Mouse (Mus musculus) adrenal gland, adult 8-10 months (tissue): ENCODE measurements around the gene Shisa7. TPM values are rescaled to one million over a fixed set of nuclear protein-coding genes. Genes with fewer than 3 reads are reported as not detected.
"Not testable (repeated sequence)": the region's sequence is repeated elsewhere in the genome, so short reads cannot be mapped to it uniquely, and the experiment has no call there.

Experiments
- DNase-seq: peaks from one replicate; pipeline ENCODE4 v3.0.0; 2022
- total RNA-seq, 4 experiments: library from RNA; stranded (reverse); gene quantifications; 2 replicates each; pipeline ENCODE4 v1.2.4; 2022

Shisa7 gene
- total RNA-seq, 4 experiments from 2014 or later: 2.0 to 5.6 (median 4.0) TPM

DNA sequence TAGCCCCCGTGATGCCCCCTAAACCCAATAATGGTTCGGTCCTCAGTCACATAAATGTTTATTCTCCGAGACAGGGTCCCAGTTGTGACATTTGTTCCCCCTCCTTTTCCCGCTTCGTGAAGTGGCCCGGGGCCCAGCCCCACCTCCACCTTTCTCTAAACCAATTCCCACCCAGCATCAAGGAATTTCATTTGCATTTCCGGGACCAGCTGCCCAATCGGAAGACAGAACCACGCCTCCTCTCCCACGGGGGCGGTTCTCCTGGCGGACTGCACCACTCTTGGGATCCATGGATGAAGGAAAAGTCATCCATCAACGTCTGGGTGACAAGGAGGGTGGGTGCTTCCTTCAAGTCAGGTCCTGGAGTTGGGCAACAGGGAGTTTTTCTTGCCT is 417 bp upstream of the Shisa7 start:
- peak; percentile 41 for DNase-seq

DNA sequence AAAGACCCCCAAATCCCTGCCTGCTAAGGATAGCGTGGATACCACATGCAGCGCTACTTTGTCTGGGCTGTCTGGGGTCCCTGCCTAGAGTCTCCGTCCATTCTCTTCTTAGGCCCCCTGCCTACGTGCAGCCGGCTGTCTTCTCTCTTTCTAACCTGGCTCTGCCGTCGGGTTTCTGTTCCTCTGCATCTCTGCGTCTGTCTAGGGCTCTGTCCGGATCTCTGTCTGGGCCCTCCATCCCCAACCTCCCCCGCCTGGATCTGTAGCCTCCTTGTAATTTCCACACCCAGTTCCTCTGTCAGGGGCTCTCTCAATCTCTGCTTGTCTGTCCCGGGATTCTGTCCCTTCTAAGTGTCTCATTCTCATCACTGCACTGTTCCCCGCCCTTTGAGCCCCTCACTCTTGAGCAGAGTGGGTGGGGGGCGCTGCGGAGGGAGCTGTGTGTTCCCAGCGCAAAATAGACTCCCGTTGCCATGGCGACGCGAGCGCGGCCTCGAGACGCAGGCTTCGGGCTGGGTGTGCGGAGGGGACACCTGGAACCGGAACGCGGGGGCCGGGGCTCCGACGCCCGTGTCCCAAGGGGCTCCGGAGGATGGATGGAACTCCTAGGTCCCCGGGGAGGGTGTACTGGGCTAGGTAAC is 772 bp downstream of the Shisa7 start:
- DNase-seq: no peak

DNA sequence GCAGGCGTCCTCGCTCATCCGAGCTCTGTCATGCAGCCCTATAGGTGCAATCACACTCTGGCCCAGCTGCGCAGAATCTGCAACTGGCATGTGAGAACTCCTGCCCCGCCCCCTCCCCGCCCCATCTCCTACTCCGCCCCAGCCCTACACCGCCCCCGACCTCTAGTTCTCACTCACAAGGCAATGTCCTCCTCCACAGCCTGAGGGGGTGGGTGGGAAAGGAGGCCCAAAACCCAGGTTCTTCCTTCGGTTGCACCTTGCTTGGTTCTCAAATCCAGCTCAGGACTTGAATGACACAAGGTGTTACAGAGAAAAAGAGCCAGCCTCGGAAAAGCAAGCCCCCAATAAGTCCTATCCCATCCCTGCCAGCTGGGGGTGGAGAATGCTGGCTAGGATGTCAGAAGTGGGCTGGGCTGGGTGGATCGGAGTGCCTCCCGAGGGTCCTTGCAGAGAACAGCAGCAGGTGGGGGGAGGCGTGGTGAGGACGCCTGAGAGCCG is 1.8 kb downstream of the Shisa7 start:
- DNase-seq: no peak

DNA sequence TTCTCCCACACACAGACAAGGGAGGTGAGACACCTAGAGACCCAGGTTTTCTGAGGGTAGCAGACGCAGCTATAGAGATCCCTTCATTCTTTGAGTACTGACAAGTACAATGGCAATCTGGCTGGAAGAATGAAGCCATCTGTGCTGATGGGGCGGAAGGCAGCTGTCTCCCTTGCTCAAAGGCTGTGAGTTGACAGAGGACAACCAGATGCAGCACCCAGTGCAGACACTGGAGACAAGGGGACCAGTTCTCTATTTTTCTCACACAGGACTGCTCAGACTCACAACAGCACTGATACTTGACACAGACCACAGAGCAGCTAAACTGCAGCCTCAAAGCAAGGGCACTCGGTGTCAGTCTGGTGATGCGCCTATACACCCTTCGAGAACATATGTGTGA is 2.4 kb downstream of the Shisa7 start:
- no peak for DNase-seq

DNA sequence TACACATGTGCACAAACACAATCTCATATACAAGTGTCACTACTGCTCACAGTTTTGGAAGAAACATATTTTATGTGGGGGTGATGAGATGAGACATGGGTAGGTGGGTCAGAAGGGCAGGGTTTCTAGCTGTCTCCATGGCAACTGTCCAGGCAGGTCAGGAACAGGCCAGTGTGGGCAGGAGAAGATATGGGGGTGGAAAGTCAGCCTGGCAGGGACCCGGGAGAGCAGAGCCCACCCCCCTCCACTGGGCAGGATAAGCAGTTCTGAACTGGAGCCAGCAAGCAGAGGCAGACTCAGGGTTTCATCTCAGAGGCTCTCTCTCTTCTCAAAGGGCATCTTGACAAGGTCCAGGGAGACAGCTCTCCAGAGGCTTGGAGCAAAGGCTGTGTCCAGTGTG is 6.9 kb downstream of the Shisa7 start:
- no peak for DNase-seq

DNA sequence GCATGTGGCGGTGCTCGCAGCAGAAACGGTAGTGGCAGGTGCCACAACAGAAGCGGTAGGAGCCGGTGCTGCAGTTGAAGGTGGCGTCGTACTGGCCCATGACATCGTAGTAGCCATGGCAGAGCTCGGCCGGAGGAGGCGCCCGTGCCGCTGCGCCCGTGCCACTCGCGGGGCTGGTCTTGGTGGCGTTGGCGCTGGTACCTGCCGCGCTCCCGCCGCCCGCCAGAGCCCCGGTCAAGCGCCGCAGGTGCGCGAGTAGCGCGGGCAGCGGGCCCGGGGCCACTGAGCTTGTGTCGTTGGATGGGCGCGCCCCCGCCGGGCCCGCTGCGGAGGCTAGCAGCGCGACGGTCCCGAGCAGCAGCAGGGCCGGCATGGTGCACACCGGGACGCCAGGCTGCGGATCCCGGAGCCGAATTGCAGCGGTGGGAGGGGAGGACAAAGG is 8.1 kb downstream of the Shisa7 start:
- DNase-seq: peak; percentile 49

DNA sequence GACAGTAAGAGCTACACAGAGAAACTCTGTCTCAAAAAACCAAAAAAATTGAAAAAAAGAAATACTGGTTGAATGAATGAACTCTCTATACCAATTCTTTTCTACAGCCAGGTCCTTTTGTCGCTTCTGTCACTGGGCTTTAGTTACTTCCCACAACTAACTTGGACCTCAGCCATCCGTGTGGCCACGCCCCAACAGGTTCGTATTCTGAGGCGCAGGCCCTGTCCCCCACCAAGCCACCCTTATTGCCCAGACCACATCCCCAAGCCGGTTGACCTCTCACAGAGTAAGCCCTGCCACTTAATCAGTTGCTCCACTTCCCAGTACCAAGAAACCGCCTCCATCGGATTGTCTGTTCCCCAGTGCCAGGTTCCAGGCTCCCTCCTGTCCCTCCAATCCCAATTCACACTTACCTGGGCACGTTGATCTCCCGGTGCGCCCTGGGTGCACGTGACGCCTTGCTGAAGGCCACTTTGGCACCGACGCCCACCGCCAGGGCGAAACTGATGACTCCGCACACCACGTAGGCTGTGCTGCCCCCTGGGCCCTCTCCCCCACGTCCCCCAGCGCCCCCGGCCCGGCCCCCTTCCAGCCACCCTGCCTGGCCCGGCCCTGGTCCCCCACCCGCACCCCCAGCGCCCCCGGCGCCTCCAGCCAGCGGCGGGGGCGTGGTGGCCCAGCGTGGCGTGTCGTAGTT is 8.7 kb downstream of the Shisa7 start:
- DNase-seq: no peak

DNA sequence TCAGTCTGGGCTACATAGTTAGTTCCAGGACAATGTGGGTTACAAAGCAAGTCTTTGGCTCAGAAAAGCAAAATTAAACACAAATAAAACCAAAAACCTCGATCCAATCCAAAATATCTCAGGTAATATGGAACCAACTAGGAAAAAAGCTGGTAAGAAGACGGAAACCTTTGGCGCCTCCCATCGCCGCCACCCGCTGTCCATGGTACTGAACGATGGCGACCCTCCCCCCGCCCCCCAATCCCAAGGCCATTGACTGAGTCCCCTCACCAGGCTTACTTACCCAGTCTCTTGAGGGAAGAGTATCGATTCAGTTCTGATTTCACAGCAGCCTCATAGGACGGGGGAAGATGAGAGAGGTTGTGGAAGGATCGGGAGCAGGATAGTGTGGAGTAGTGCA is 14.0 kb downstream of the Shisa7 start:
- no peak for DNase-seq

DNA sequence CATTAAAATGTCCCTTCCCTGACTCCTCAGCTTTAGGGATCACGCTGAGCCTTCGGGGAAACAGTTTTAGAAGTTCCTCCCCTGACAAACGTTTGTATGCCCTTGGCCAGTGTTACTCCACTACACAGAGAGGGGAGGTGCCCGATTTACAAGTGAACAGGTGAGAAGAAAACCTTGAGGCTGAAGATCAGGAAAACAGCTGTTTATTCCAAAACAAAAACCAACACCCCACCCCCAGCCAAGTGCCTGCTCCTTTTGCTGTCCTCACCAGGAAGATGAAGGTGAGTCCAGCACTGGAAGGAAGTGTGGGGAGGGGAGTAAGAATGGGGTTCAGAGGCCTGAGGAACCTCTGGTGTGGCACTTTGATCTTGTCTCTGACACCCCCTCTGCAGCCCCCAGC is 19.1 kb downstream of the Shisa7 start:
- no peak for DNase-seq

DNA sequence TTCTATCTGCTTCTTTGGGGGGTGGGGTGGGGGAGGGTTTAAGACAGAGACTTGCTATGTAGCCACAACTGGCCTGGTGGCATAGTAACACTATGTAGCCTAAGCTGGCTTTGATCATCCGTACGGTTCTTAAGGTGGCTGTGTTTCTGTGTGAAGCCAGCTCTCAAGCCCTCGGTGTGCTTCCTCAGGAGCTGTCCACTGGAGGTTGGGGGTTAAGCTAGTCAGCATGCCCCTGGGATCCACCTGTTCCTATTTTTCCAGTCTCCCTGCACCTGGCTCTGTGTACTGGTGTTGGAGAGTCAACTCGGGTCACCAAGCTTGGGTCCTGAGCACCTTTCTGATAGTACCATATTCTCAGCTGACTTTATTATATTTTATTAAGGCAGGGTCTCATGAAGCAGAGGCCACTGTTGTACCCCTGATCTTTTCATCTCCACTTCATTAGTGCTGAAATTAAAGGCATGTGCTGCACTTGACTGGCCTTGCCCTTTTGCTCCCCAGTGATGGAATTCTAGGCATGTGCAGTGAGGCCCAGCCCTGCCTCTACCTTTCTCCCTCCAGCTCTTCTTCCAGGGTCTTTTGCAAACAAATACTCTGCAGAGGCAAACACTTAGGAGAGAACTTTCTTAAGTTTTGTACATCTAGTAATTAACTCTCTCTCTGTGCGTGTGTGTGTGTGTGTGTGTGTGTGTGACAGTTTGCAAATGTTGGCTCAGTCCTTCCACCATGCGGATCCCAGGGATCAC is 22.2 kb downstream of the Shisa7 start:
- DNase-seq: no peak

DNA sequence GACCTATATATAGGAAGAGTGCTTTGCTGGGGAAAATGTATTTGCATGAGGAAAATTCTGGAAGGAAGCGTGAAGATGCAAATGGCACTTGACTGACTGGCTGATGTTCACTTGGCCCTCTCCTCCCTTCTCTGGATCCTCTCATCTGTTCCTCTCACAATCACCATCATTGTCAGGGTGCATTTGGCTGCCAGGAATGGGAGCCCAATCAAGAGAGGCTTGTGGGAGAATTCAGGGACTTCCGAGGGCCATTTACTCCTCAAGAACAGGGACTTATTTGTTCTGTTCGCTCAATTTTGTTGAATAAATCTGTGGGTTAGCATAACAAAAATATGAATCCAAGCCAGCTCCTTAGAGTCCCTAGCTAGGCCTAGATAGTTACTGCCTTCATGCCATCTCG is 22.8 kb downstream of the Shisa7 start:
- DNase-seq: no peak

DNA sequence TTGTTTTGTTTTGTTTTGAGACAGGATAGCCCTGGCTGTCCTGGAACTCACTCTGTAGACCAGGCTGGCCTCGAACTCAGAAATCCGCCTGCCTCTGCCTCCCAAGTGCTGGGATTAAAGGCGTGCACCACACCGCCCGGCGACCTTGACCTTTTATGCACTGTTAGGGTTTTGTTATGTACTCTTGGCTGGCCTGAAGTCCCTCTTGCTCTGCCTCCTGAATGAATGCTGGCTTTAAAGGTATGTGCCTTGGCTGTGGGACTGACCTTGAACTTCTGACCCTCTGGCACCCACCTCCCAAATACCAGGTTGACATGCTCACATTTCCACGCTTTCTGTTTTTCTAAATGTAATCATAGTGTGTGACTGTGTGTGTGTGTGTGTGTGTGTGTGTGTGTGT is 23.6 kb downstream of the Shisa7 start:
- DNase-seq: not testable (repeated sequence)

DNA sequence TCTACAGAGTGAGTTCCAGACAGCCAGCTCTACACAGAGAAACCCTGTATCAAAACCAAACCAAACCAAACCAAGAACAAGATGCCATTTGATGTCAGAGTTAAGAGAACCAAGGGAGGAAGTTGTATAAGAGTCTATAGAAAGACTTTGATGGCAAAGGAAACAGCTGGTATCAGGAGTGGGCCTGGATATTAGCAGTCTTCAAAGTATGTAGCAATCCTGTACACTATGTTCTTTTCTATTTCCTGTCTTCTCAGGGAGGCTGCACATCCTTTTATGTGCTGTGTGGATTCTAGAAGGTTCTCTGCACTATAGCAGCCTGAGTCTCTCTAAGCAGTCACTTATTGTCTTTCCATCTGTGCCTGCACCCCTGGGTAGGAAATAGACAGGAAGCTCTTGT is 27.9 kb downstream of the Shisa7 start:
- DNase-seq: no peak

DNA sequence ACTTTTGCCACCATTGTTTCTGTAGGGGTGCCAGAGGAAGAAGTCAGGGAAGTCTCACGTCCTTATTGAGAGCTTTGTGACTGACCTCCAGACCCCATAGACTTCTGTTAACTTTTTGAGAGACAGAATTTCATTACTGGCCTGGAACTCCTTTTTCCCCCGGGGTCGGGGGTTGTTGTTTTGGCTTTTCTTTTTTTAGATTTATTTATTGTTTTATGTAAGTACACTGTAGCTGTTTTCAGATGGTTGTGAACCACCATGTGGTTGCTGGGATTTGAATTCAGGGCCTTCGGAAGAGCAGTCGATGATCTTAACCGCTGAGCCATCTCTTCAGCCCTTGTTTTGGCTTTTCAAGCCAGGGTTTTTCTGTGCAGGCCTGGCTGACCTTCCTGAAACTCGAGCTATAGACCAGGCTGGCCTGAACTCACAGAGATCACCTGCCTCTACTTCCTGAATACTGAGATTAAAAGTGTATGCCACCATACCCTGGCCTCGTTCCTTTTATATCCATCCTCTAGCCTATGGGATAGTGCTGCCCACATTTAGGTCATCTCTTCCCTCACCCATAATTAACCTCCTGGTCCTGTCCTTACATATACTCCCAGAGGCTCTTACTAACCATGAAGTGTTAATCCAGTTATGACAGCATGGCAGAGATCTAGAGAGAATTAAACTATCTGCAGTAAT is 31.2 kb downstream of the Shisa7 start:
- no peak for DNase-seq

DNA sequence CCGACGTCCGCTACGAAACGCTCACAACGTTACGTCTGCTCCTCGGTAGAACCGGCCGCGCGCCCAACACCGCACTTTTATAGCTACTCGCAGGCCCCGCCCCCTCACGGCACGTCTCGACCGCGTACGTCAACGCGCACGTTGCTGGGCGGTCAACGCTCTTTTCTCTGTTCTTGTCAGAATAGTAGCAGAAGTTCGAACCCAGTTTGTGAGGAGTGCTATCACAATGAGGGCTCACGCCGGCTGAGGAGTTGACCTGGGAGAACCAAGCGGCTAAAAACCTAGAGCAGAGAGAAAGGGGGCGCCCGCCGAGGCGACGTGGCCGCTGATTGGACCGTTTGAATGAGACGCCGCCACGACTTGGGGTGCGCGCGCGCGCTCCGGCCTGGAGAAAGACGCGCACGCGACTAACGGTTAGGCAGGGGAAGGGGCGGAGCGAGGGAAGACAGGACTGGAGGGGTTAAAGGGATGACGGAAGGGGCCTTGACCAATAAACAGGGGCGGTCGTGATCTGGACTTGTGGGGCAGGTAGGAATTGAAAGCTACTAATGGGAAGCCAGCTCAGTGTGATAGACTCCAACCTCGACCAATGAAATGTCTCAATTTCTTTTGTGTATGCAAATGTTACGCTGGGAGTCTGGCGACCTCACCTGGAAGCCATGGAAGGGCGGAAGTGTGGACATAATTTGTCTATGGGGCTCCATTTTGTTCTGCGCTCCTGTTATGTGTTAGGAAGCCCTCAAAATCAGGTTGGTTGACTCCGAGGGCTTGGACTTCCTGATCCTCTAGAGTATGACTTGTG is 32.0 kb downstream of the Shisa7 start, which contains the start of gene Ube2s:
TSS of gene Ube2s (minus strand) at position 288 of the 802 bp plus-strand sequence.
- peak; percentile 99 for DNase-seq

DNA sequence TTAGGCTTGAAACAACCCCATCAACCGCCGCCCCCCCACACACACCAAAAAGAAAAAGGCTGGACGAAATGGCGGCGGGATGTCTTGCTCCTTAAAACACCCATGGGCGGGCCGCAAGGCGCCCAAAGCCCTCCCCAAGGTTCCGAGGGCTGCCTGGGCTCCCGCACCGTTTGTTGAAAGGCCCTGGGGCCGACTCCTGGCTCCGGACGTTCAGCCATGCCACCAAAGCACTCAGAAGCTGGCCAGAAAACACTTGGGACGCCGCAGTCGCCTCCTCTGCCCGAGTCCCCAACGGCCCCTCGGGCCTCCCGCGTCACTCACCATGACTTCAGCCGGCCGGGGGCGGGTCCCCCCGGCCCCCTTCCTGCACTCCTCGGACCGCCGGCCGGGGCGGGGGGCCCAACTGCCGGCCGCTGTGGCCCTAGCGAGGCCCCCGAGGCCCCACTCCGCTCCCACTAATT is 32.6 kb downstream of the Shisa7 start:
- peak; percentile 31 for DNase-seq

DNA sequence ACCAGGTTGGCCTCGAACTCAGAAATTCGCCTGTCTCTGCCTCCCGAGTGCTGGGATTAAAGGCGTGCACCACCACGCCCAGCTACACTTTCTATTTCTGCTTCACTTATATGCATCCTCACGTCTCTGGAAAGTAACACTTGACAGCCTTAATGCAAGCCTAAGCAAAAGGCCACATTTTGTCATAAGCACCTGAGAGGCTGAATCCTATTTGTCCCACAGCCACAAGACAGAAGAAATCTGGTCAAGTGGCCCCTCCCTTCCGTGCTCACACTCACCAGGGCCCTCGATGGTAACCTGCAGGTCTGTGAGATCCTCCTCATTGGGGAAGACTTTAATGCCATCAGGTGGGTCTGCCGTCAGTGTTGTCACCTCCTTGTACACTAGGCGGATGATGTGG is 33.4 kb downstream of the Shisa7 start:
- not testable (repeated sequence) for DNase-seq

DNA sequence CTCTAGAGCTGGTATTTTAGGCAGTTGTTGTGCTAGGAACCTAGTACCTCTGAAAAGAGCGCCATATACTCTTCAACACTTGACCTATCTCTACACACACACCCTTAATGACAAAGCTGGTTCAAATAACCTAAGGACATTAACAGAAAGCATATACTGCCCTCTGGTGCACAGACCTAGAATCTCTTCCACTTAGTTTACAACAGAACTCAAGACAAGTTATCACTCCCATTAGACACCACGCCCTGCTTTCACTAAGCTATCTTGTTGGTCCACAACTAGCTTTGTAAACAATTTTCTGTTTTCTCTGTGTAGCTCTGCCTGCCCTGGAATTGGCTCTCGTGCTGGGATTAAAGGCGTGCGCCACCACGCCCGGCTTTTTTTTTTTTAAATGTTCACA is 37.8 kb downstream of the Shisa7 start:
- DNase-seq: no peak

DNA sequence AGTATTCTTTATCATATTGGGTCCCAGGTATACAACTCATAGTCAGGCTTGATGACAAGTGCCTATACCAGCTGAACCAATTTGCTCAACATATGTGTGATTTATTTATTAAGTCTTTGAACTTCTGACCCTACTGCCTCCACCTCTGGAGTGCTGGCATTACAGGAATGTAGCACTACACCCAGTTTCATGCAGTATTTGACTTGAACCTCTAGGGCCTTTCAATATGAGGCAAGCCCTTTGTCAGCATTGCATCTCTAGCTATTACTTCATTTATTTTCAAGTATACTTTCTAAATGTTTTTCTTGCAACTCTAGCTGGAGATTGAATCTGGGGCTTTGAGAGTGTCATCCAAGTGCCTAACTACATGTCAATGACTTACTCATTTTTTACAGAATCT is 42.2 kb downstream of the Shisa7 start:
- no peak for DNase-seq

DNA sequence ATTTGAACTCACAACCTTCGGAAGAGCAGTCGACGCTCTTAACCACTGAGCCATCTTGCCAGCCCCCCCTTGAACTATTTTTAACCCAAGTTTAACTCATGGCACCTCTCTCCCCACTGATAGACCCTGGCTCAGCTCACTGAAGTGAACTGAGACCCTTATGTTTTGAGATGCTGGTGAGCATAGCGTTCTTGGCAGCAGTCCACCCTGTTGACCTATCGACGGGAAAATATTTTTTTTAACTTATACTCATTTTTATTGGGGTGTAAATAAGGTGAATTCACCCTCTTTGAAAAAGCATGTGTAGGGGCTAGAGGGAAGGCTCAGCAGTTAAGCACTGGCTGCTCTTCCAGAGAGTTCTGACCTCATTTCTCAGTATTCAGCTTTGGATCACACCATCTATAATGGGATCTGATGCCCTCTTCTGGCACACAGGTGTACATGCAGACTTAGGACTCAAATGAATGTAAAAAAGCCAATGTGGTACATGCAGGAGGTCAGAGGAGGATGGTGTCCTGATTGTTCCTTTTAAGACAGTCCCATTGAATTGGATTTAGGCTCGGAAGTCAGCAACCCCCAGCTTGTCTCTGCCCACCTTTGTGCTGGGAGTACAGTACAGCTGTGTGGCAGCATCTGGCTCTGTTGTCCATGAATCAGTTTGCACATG is 48.6 kb downstream of the Shisa7 start:
- no peak for DNase-seq

DNA sequence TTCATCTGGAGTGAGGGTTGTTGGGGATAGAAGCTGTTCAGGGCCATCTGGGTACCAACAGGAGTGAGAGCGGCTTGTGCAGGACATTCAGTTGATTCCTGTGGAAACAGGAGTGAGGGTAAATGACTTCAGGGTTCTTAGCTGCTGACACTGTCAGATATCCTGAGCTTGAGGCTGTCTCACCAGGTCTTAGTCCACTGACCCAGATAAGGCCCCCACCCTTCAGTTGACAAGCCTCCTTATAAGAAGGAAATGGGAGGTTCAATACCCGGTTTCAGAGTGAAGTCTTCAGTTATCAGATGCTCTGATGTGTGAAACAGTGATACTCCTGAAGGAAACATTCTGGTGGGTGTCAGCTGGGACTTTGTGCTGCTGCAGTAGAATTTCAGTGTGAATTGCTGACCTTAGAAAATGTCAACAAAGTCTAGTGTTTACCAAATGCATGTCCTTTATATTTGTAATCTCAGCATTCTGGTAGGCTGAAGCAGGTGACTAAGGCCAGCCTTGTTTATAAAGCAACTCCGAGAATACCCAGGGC is 49.8 kb downstream of the Shisa7 start:
- no peak for DNase-seq
